Mouse (Mus musculus): ENCODE measurements at regions not wholly inside any gene's neighbourhood (a gene's known extent, or its start where the extent isn't known, plus 50 kb on each side); places are given as distances from the start of the nearest gene placed in this dataset.

GRCm38 (mm10) chr15:74343591-74343990 is 292.6 kb downstream of the Mroh4 start:
- Histone ChIP-seq H3K27ac (no peak overlapping the region), H3K9ac (ENCODE audit: low read depth, low read length) (no peak overlapping the region), H3K79me2 (replicated peaks; ENCODE audit: control insufficient read depth, insufficient read depth, low read length) (no peaks in the 10 kb centered on the region), H3K4me3 (no peak overlapping the region), H3K36me3 (ENCODE audit: control insufficient read depth, insufficient read depth, low read length) (no peaks in the 10 kb centered on the region), H3K27me3 (ENCODE audit: control insufficient read depth, insufficient read depth, low read length) (no peaks in the 10 kb centered on the region), H3K4me1 (ENCODE audit: control insufficient read depth, insufficient read depth, low read length) (no peaks in the 10 kb centered on the region)
- WGBS = 74% methylated on average over 6 of the region's 6 CpGs
- no peak for DNase-seq
- TF ChIP-seq POLR2A (IDR thresholded peaks at IDR 0.05; ENCODE audit: insufficient read depth, low read depth, low read length) (no peak), CTCF (IDR thresholded peaks at IDR 0.05) (no peak), EP300 (IDR thresholded peaks at IDR 0.05; ENCODE audit: insufficient read depth, low read depth, low read length) (no peak)
- intact Hi-C loops (cut with DNase I) = no loop called here

DNA sequence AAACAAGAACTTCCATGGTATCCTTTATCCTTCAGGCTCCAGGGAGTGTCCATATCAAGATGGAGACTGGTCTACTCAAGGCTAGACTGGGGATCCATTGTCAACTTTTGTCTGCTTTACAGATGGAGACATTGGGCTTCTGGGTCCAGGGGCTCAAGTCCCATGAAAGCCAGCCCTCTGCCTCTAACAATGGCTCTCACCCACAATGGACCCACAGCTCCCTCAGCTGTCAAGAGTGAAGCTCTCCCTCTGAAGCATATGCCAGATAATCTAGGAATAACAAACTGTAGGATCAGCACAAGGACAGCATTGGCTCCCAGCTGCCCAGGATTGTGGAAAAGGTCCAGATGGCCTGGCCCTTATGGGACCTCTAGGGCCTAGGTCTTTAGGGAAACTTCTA is 302.3 kb downstream of the Mroh4 start:
- Histone ChIP-seq H3K79me2 (replicated peaks; ENCODE audit: control insufficient read depth, insufficient read depth, low read length) (no peaks in the 10 kb centered on the region), H3K9ac (ENCODE audit: low read depth, low read length) (no peak overlapping the region), H3K36me3 (ENCODE audit: control insufficient read depth, insufficient read depth, low read length) (no peaks in the 10 kb centered on the region), H3K4me3 (no peak overlapping the region), H3K4me1 (ENCODE audit: control insufficient read depth, insufficient read depth, low read length) (no peaks in the 10 kb centered on the region; the same call in 1 of the 2 replicates), H3K27me3 (ENCODE audit: control insufficient read depth, insufficient read depth, low read length) (no peaks in the 10 kb centered on the region), H3K27ac (no peak overlapping the region)
- DNase-seq = no peak
- TF ChIP-seq CTCF (IDR thresholded peaks at IDR 0.05) (no peak), POLR2A (IDR thresholded peaks at IDR 0.05; ENCODE audit: insufficient read depth, low read depth, low read length) (no peak), EP300 (IDR thresholded peaks at IDR 0.05; ENCODE audit: insufficient read depth, low read depth, low read length) (no peak)
- intact Hi-C loops (cut with DNase I) = no loop called here

GRCm38 (mm10) chr15:74330131-74330530 is 306.0 kb downstream of the Mroh4 start:
- Histone ChIP-seq H3K27me3 (ENCODE audit: control insufficient read depth, insufficient read depth, low read length) (no peaks in the 10 kb centered on the region), H3K4me3 (no peak overlapping the region), H3K36me3 (ENCODE audit: control insufficient read depth, insufficient read depth, low read length) (no peaks in the 10 kb centered on the region), H3K9ac (ENCODE audit: low read depth, low read length) (no peak overlapping the region), H3K27ac (no peak overlapping the region), H3K4me1 (ENCODE audit: control insufficient read depth, insufficient read depth, low read length) (no peaks in the 10 kb centered on the region; the same call in 1 of the 2 replicates), H3K79me2 (replicated peaks; ENCODE audit: control insufficient read depth, insufficient read depth, low read length) (no peaks in the 10 kb centered on the region)
- WGBS = 60% methylated on average over 3 of the region's 3 CpGs
- DNase-seq = no peak
- TF ChIP-seq EP300 (IDR thresholded peaks at IDR 0.05; ENCODE audit: insufficient read depth, low read depth, low read length) (no peak), CTCF (IDR thresholded peaks at IDR 0.05) (no peak)
- intact Hi-C loops (cut with DNase I) = no loop called here

GRCm38 (mm10) chr15:74329221-74329620 is 306.9 kb downstream of the Mroh4 start:
- no peaks in the 10 kb centered on the region; the same call in 1 of the 2 replicates for H3K4me1 ChIP-seq (ENCODE audit: control insufficient read depth, insufficient read depth, low read length)
- H3K36me3 ChIP-seq (ENCODE audit: control insufficient read depth, insufficient read depth, low read length) = no peaks in the 10 kb centered on the region
- no peaks in the 10 kb centered on the region for H3K27me3 ChIP-seq (ENCODE audit: control insufficient read depth, insufficient read depth, low read length)
- no peak overlapping the region for H3K9ac ChIP-seq (ENCODE audit: low read depth, low read length)
- WGBS = 72% methylated on average over 14 of the region's 14 CpGs
- H3K79me2 ChIP-seq (replicated peaks; ENCODE audit: control insufficient read depth, insufficient read depth, low read length) = no peaks in the 10 kb centered on the region
- no peak for DNase-seq
- TF ChIP-seq POLR2A (IDR thresholded peaks at IDR 0.05; ENCODE audit: insufficient read depth, low read depth, low read length) (no peak), CTCF (IDR thresholded peaks at IDR 0.05) (no peak), EP300 (IDR thresholded peaks at IDR 0.05; ENCODE audit: insufficient read depth, low read depth, low read length) (no peak)
- H3K4me3 ChIP-seq = no peak overlapping the region
- no peak overlapping the region for H3K27ac ChIP-seq
- intact Hi-C loops (cut with DNase I) = no loop called here

DNA sequence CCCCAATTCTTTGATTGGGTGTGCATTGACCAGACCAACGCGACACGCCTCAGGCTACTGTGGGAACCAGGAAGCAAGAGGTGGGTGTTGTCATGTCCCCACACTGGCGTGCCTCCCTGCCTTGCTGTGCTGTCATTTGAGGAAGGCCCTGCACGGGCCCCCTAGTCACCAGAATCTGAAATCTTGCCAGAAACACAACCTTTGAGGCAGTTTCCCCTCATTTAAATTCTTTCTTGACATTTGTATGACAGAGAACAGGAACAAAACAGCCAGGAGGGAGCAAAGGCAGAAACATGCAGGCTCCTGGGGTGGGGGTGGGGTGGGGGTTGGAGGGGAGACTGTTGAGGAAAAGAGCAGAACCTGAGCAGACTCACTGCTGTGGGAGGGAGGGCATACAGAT is 309.5 kb downstream of the Mroh4 start:
- TF ChIP-seq POLR2A (IDR thresholded peaks at IDR 0.05; ENCODE audit: insufficient read depth, low read depth, low read length) (no peak), CTCF (IDR thresholded peaks at IDR 0.05) (no peak), EP300 (IDR thresholded peaks at IDR 0.05; ENCODE audit: insufficient read depth, low read depth, low read length) (no peak)
- Histone ChIP-seq H3K4me1 (ENCODE audit: control insufficient read depth, insufficient read depth, low read length) (no peaks in the 10 kb centered on the region; the same call in 1 of the 2 replicates), H3K9ac (ENCODE audit: low read depth, low read length) (no peak overlapping the region), H3K4me3 (no peak overlapping the region), H3K36me3 (ENCODE audit: control insufficient read depth, insufficient read depth, low read length) (no peaks in the 10 kb centered on the region), H3K27ac (no peak overlapping the region), H3K79me2 (replicated peaks; ENCODE audit: control insufficient read depth, insufficient read depth, low read length) (no peaks in the 10 kb centered on the region), H3K27me3 (ENCODE audit: control insufficient read depth, insufficient read depth, low read length) (no peaks in the 10 kb centered on the region)
- no peak for DNase-seq
- intact Hi-C loops (cut with DNase I) = no loop called here
- WGBS = 47% methylated on average over 5 of the region's 5 CpGs

DNA sequence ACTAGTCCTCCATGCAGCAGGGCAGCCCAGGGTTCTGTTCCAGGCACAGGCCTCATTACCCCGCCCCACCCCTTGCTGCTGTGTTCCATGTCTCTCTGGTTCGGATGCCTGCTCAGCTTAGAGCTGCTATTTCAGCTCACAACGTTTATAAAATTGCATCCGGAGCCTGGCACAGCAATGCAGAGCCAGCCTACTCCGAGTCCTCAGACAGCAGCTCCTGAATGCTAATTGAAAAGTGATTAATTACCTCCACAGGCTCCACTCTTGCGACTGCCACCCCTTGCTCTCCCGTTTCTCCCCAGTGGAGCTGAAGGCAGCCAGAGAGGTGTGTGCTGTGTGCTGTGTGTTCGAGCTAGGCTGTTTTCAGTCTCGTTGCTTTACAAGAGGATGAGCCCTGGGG is 310.6 kb downstream of the Mroh4 start:
- TF ChIP-seq POLR2A (IDR thresholded peaks at IDR 0.05; ENCODE audit: insufficient read depth, low read depth, low read length) = no peak
- intact Hi-C loops (cut with DNase I) = no loop called here
- Histone ChIP-seq H3K4me1 (ENCODE audit: control insufficient read depth, insufficient read depth, low read length) (no peaks in the 10 kb centered on the region; the same call in 1 of the 2 replicates), H3K9ac (ENCODE audit: low read depth, low read length) (no peak overlapping the region), H3K27ac (no peak overlapping the region), H3K4me3 (no peak overlapping the region), H3K27me3 (ENCODE audit: control insufficient read depth, insufficient read depth, low read length) (no peaks in the 10 kb centered on the region), H3K36me3 (ENCODE audit: control insufficient read depth, insufficient read depth, low read length) (no peaks in the 10 kb centered on the region), H3K79me2 (replicated peaks; ENCODE audit: control insufficient read depth, insufficient read depth, low read length) (no peaks in the 10 kb centered on the region)
- WGBS = 55% methylated on average over 9 of the region's 9 CpGs
- no peak for DNase-seq

Measured in heart, adult 2 months (tissue).